Mouse (Mus musculus): ENCODE results near the gene Tiparp.

DNA sequence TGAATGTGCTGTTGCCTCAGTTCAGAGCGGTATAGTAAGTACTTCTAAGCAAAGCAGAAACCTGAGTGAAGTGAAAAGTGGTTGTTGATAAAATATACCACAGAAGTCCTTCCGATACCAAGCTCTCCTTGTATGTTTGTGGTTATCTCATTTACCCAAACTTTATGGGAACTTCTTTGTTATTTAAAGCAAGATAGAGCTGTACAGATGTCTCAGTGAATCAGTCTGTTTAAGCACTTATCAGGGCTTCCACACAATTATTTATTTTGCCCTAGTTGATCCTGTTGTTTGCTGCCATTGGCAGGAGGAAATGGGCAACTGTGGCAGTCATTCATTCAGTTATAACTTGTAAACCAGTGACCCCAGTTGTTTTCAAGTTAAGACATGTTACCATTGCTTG lies 26.4 kb downstream of the Tiparp start:
- TF ChIP-seq CTCF (IDR thresholded peaks at IDR 0.05; ENCODE audit: low read depth, low read length) (no peak), POLR2A (IDR thresholded peaks at IDR 0.05; ENCODE audit: borderline replicate concordance, low read depth, low read length) (no peak)

Measured in bone marrow macrophage, adult 2 months (primary cell).